Mouse (Mus musculus) ovary, adult 18-20 months (tissue): Measurements from ENCODE around the gene Dars.

Experiments
- DNase-seq: peaks from one replicate; pipeline ENCODE4 v3.0.0; 2022; ENCODE audit warnings: low spot score, mixed read lengths

The Dars gene

GRCm38 (mm10) chr1:128417533-128417888, 343 bp upstream of the Dars start:
- no peak for DNase-seq

GRCm38 (mm10) chr1:128411141-128411540, 6.0 kb downstream of the Dars start:
- no peak for DNase-seq

- DNase-seq: no peak
Observed at GRCm38 (mm10) chr1:128406846-128407245, 10.3 kb downstream of the Dars start.

GRCm38 (mm10) chr1:128405675-128406074, 11.5 kb downstream of the Dars start:
- DNase-seq: no peak

- no peak for DNase-seq
Observed at GRCm38 (mm10) chr1:128405041-128405481, 12.1 kb downstream of the Dars start.

GRCm38 (mm10) chr1:128400926-128401325, 16.2 kb downstream of the Dars start:
- no peak for DNase-seq

GRCm38 (mm10) chr1:128399941-128400915, 16.9 kb downstream of the Dars start:
- no peak for DNase-seq

GRCm38 (mm10) chr1:128398738-128399445, 18.3 kb downstream of the Dars start:
- no peak for DNase-seq

- DNase-seq: no peak
Observed at GRCm38 (mm10) chr1:128394657-128395056, 22.5 kb downstream of the Dars start.

GRCm38 (mm10) chr1:128392382-128392781, 24.8 kb downstream of the Dars start:
- DNase-seq: no peak

- DNase-seq: no peak
Observed at GRCm38 (mm10) chr1:128386487-128386886, 30.7 kb downstream of the Dars start.

GRCm38 (mm10) chr1:128376841-128377240, 40.3 kb downstream of the Dars start:
- DNase-seq: no peak

- no peak for DNase-seq
Observed at GRCm38 (mm10) chr1:128372143-128372860, 44.9 kb downstream of the Dars start.

GRCm38 (mm10) chr1:128368732-128369441, 48.3 kb downstream of the Dars start:
- DNase-seq: no peak

- no peak for DNase-seq
Observed at GRCm38 (mm10) chr1:128360601-128361000, 56.6 kb downstream of the Dars start.

- DNase-seq: peak; percentile 90
Observed at GRCm38 (mm10) chr1:128359554-128360376, 57.4 kb downstream of the Dars start, which contains the start of gene Mcm6. Gene Mcm6 (minus strand): TSS chr1:128359664.

- DNase-seq: no peak
Observed at GRCm38 (mm10) chr1:128358916-128359553, 58.1 kb downstream of the Dars start.

GRCm38 (mm10) chr1:128358276-128358675, 58.9 kb downstream of the Dars start:
- DNase-seq: peak; percentile 48

- DNase-seq: no peak
Observed at GRCm38 (mm10) chr1:128357452-128357851, 59.7 kb downstream of the Dars start.

GRCm38 (mm10) chr1:128353092-128353491, 64.1 kb downstream of the Dars start:
- no peak for DNase-seq
